Mouse (Mus musculus) erythroid progenitor cell, adult 5-6 weeks (primary cell): Measurements from ENCODE around the gene Dusp16. TPM values are rescaled to one million over a fixed set of nuclear protein-coding genes. Genes with fewer than 3 reads are reported as not detected.
"Not testable (repeated sequence)": the region's sequence is repeated elsewhere in the genome, so short reads cannot be mapped to it uniquely, and the experiment has no call there.

Experiments used
- ATAC-seq: replicated peaks from 2 replicates; pipeline ENCODE4 v1.8.0; 2016; ENCODE audit warnings: moderate number of reproducible peaks, mild to moderate bottlenecking, moderate TSS enrichment, inconsistent platforms; ENCODE audit not compliant: poor library complexity, low FRiP score, severe bottlenecking
- total RNA-seq, 2 experiments: library from RNA; stranded (forward) in 1 of 2; stranded (reverse) in 1 of 2; fragments of 150-400 nt in 1 of 2; fragments of 186-747, 209-891 nt in 1 of 2; gene quantifications; 2 replicates each; pipeline versions ENCODE4 v1.2.3 to v1.2.4; 2015 to 2017; ENCODE audit warnings: low replicate concordance in 2 of 2

Dusp16 gene
- total RNA-seq, 2 experiments from 2014 or later = 2.9 TPM; not detected in 1

- no peak for ATAC-seq
These were observed 86.0 kb downstream of the Dusp16 start for GRCm38 (mm10) chr6:134706467-134706866.

- ATAC-seq = no peak
These were observed 89.3 kb downstream of the Dusp16 start for GRCm38 (mm10) chr6:134703053-134703690.

DNA sequence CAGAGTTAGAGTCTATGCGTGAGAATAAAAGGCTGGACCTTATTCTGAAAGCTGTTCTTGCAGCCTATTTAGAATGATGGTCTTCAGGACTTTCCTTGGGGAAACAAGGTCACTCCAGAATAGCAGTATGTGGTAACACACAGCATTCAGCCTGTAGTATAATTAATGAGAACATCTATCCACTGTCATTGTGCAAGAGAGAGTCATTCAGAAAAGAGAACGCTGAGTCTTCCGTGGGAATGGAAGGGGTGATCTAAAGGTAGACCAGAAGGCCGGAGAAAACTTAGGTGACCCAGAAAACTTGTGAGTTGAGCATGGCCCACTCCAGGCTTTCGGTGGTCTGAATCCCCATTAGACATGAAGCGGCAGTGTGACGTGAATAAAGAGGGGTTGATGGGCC is 90.2 kb downstream of the Dusp16 start:
- no peak for ATAC-seq

DNA sequence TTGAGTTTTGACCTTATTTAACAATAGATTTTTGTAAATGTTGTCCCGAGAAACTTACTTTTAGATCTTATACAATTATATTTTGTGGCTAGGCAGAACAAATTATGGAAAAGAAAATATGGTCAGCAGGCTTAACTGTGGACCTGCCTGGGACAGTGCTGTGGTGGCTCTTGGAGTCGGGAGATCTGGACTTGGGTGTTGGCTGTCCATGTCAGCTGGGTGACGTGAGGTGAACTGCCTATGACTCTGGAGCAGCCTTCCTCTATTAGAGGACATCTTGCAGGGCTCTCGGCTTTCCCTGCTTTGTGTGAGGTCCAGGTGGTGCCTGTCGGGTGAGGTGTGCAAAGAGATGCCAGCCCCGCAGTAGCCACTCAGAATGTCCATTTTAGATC is 91.2 kb downstream of the Dusp16 start:
- no peak for ATAC-seq

DNA sequence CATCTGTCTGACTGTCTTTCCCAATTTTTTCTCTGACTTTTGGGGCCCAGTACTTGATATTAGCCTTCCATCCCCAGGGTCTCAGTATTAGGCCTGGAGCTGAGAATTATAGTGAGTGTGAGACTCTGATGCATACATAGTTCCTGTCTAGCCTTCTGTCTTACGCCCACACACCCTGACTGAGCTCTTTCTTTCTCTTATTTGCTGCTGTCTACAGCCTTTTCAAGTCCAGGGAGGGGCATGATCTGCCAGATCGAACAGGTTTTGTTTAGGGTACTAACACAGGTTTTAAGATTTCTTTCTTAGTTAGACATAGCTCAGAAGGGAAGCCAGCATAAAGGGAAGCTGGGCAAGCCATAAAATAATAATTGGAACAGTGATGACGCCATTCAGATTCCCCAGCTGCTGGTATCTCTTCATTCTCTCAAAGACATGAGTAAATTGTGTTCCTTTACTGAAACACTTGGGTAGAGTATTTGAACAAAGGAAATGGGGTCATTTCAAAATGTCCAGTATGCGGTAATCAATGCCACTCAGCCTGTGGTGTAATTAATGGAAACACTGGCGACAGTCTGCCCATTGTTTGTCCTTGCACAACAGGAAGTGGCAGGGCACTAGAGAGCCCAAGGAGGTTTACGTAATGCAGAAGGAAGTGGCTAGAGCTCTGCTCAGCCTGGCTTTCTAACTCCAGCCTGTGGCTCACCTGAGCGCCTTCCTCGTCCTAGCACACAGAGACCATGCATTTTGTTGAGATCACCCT is 91.8 kb downstream of the Dusp16 start:
- ATAC-seq = no peak

GRCm38 (mm10) chr6:134698243-134698642 is 94.2 kb downstream of the Dusp16 start:
- no peak for ATAC-seq

DNA sequence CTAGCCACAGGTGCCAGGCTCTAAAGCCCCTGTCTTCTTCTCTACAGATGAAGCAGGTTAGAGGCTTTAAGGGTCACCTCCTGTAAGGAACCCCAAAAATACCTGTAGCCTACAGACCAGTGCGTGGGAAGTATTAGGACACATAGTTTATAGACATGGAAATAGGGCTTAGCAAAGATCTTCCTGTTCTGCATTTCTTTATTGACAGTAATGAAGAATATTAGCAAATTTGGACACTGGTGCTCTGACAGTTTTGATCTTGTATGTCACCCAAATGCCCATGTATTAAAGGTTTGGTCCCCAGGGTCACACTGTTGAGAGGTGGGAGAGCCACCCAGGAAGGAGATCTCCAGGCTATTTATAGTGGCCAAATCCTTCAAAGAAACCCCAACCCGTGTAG is 95.9 kb downstream of the Dusp16 start:
- ATAC-seq = no peak

DNA sequence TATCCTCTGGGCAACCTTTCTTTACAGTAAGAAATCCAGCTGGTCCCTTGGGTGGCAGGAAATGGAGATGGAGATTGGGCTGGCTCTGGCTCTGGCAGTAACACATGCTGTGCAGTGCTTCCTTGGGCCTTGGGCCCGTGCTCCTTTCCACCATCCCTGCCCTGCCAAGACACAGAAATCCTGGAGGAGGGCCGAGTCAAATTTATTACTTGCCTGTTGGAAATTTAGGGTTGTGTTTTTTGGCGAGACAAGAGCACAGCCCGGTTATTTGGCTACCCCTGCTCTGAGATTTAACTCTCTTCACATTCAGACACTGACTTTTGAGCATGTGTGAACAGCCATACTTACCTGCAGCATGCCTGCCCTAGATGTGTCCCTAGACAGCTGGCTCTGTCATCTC is 96.3 kb downstream of the Dusp16 start:
- ATAC-seq = no peak

GRCm38 (mm10) chr6:134695625-134696024 is 96.8 kb downstream of the Dusp16 start:
- no peak for ATAC-seq

- ATAC-seq = no peak
These were observed 97.4 kb downstream of the Dusp16 start for GRCm38 (mm10) chr6:134694988-134695387.

DNA sequence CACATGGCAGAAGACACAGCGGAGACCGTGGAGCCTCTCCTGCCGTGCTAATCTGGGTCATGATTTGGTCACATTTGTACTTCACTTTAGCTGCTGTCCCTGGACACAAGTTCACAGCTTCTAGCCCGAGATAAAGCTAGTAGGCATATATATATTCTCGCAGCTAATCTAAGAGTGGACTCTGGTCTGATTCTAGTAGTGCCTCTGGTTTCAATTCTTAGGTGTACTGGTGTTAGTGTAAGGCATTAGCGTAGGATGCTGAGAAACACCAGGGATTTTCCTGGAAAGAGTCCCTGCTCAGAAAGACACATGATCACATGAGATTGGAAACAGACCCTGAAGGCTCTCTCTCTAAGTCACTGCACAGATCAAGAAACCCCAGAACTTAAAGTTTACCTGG is 97.9 kb downstream of the Dusp16 start:
- ATAC-seq = no peak

DNA sequence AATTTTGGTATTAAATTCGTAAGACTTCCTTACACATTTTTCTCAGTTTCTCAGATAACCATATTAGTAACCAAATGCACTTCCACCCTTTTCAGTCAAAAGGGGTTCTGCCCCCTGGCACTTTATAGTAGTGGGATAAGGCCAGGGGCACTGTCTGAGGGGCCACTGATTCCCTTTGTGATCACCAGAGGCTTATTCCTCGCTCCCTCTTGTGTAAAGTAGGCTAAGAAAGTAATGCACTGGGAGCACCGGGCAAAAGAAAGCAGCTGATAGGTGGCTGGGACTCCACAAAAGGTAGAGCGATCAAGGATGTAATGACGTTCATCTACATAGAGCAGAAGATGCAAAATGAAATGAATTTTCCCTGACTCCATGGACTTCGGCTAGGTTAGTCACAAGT is 106.9 kb downstream of the Dusp16 start:
- no peak for ATAC-seq

- ATAC-seq = no peak
These were observed 107.4 kb downstream of the Dusp16 start for GRCm38 (mm10) chr6:134685040-134685439.

DNA sequence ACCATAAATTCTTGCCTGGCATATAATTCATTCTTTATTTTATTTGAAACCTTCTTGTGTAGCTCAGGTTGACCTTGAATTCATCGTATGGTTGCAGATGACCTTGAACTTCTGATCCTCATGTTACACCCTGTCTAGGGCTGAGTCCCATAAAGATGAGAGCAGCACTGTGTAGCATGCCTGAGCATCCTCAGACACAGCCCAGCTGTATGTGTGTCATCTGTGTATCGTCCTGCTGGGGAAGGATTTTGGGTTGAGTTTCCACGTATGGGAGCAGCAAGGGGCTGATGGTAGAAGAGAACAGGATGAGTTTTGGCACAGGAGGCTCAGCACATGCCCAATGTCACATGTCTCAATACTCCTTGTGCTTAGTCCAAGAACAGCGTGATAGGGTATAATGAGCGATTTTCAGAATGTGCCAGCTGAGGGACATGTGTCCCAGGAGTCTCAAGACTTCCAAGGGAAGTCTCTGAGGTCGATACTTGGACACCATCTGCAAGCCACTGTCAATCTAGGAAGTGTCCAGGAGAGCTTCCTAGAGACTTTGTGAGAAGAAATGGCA is 108.0 kb downstream of the Dusp16 start:
- no peak for ATAC-seq

DNA sequence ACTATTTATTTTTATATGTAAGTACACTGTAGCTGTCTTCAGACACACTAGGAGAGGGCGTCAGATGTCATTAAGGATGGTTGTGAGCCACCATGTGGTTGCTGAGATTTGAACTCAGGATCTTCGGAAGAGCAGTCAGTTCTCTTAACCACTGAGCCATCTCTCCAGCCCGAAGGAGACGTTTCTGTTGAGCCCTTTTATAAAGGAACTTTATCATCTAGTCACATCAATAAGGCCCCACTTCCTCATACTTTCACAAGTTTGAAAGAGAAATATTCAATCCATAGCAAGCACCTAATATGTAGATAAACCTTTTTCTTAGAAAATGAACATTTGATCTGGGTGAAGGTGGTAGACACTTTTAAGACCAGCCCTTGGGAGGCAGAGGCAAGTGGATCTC is 113.1 kb downstream of the Dusp16 start:
- ATAC-seq = not testable (repeated sequence)

- no peak for ATAC-seq
These were observed 114.4 kb downstream of the Dusp16 start for GRCm38 (mm10) chr6:134678037-134678436.

DNA sequence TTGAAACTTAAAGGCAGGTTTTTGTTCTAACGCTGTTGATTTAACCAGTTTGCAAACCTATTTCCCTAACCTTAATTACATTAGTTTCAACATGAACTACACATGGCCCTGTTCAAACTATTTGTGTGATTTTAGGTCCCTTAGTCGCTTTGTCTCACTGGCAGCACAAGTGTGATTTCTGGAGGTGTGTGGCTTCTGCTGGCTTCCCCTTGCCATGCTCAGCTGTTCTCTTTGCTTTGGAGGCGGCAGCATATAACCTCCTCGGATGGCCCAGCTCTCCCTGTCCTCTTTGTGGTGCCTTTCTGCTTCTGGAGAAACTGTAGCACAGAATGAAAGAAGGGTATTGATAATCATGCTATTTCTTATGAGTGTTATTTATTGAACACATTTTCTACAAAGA is 114.9 kb downstream of the Dusp16 start:
- ATAC-seq = no peak

DNA sequence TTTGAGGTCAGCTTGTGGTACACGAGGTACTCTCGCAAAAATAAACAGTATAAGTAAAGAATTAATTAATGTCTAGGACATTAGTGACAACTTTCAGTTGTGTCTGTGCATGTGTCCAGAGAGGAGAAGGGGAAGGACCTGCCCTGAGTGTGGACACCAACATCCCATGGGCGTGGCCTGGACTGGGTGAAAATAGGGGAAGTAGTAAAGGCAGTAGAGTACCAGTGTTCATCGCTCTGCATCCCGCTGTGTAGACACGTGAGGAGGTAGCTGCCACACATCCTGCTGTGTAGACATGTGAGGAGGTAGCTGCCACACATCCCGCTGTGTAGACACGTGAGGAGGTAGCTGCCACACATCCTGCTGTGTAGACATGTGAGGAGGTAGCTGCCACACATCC is 118.7 kb downstream of the Dusp16 start:
- ATAC-seq = 0 out of 2 replicates have a peak, but pooled peaks have one; percentile 35

DNA sequence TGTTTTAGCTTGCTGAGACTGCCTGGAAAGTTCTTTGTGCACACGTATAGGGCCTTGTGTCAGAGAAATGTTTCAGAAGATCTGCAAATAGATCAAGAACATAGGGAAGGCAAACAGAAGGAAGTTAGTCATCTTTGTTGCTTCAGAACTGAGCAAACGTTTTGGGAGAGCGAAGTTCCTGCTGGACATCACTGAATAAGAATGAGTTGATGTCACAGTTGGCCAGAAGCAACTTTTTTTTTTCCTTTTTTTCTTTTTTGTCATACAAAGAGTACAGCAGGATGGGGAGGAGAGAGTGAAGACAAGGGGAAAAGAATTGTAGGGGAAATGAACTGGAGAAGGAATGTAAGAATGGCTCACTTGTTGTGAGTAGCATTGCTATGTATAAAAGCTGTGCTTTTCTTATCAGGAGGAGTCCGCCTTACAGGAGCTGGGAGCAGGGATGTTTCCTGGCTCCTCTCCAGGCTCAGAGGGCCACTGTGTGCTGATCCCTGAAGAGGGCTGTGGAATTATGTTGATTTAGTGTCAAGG is 121.5 kb downstream of the Dusp16 start:
- no peak for ATAC-seq

- ATAC-seq = no peak
These were observed 123.1 kb downstream of the Dusp16 start for GRCm38 (mm10) chr6:134669179-134669865.
